Mouse (Mus musculus): Measurements from ENCODE around the gene Prpf8.
A peak's percentile ranks its signal among the peaks of the same experiment; 100 is the strongest.

Prpf8 gene

GRCm38 (mm10) chr11:75494296-75495049 lies 7.9 kb downstream of the Prpf8 start:
- DNase-seq (ENCODE audit: low read depth, low spot score) = no peak

GRCm38 (mm10) chr11:75498126-75498525 lies 11.5 kb downstream of the Prpf8 start:
- no peak for DNase-seq (ENCODE audit: low read depth, low spot score)

- no peak for DNase-seq (ENCODE audit: low read depth, low spot score)
These were observed 21.5 kb downstream of the Prpf8 start for GRCm38 (mm10) chr11:75508162-75508561.

- no peak for DNase-seq (ENCODE audit: low read depth, low spot score)
These were observed 22.3 kb downstream of the Prpf8 start for GRCm38 (mm10) chr11:75508904-75509303.

GRCm38 (mm10) chr11:75509741-75510626 lies 23.4 kb downstream of the Prpf8 start, which contains the start of gene Rilp:
Gene Rilp (plus strand): TSS chr11:75510094.
- DNase-seq (ENCODE audit: low read depth, low spot score) = peak; percentile 85

GRCm38 (mm10) chr11:75510627-75510993 lies 24.0 kb downstream of the Prpf8 start:
- DNase-seq (ENCODE audit: low read depth, low spot score) = peak; percentile 94

- no peak for DNase-seq (ENCODE audit: low read depth, low spot score)
These were observed 24.6 kb downstream of the Prpf8 start for GRCm38 (mm10) chr11:75511213-75511612.

- no peak for DNase-seq (ENCODE audit: low read depth, low spot score)
These were observed 25.8 kb downstream of the Prpf8 start for GRCm38 (mm10) chr11:75512301-75513018.

GRCm38 (mm10) chr11:75513336-75513735 lies 26.7 kb downstream of the Prpf8 start, which contains the start of gene Scarf1:
Gene Scarf1 (plus strand): TSS chr11:75513540.
- DNase-seq (ENCODE audit: low read depth, low spot score) = peak; percentile 73

- peak; percentile 30 for DNase-seq (ENCODE audit: low read depth, low spot score)
These were observed 28.6 kb downstream of the Prpf8 start for GRCm38 (mm10) chr11:75515186-75515585.

GRCm38 (mm10) chr11:75519834-75520633 lies 33.4 kb downstream of the Prpf8 start:
- DNase-seq (ENCODE audit: low read depth, low spot score) = no peak

- no peak for DNase-seq (ENCODE audit: low read depth, low spot score)
These were observed 35.0 kb downstream of the Prpf8 start for GRCm38 (mm10) chr11:75521609-75522008.

- DNase-seq (ENCODE audit: low read depth, low spot score) = no peak
These were observed 36.2 kb downstream of the Prpf8 start for GRCm38 (mm10) chr11:75522793-75523192.

GRCm38 (mm10) chr11:75525531-75526125 lies 39.0 kb downstream of the Prpf8 start:
- no peak for DNase-seq (ENCODE audit: low read depth, low spot score)

- DNase-seq (ENCODE audit: low read depth, low spot score) = no peak
These were observed 40.3 kb downstream of the Prpf8 start for GRCm38 (mm10) chr11:75526943-75527342.

- DNase-seq (ENCODE audit: low read depth, low spot score) = no peak
These were observed 43.2 kb downstream of the Prpf8 start for GRCm38 (mm10) chr11:75529771-75530170.

GRCm38 (mm10) chr11:75530325-75530724 lies 43.7 kb downstream of the Prpf8 start:
- peak; percentile 92 for DNase-seq (ENCODE audit: low read depth, low spot score)

- DNase-seq (ENCODE audit: low read depth, low spot score) = peak; percentile 46
These were observed 44.3 kb downstream of the Prpf8 start for GRCm38 (mm10) chr11:75530845-75531373.

- peak; percentile 97 for DNase-seq (ENCODE audit: low read depth, low spot score)
These were observed 45.0 kb downstream of the Prpf8 start, which contains the start of gene Slc43a2 for GRCm38 (mm10) chr11:75531469-75532242. Gene Slc43a2 (plus strand): TSS chr11:75531694.
